19 mouse cellular contexts compared by ENCODE assay signal in genomic region chr9:43661646-43662045, GRCm38 (mm10).
A peak's percentile ranks its signal among the peaks of the same experiment; 100 is the strongest.
DNase-seq lines count a peak whose midpoint lies in the region; TF ChIP-seq lines count a peak whose summit lies in the region.
"Had no signal": no experiment of that assay in that cellular context is flagged by ENCODE, and none has a peak within 500 bp of the region (broad histone marks: within the 10 kb centered on the region; RNA-seq: fewer than 3 reads in every experiment).

No protein-coding gene starts in this region.

- peak; percentile 64 for DNase-seq in heart, adult 11 months
- no peak for DNase-seq in heart, adult 2 months
- no peak for DNase-seq in layer of hippocampus, adult 2 months (ENCODE audit: low spot score in 2 of 2)
- no peak for DNase-seq in layer of hippocampus, postnatal 25 days (ENCODE audit: extremely low spot score in 1 of 2, low spot score in 1 of 2)
- peak; percentile 77 for DNase-seq in Muller cell, postnatal 12 days (ENCODE audit: inconsistent ontology term)
- DNase-seq in left cerebral cortex, postnatal 4 days, result no peak
- DNase-seq: adrenal gland, adult 8-10 months; gastrocnemius, postnatal 10 days; heart, postnatal 36 days; kidney, postnatal 14 days; lung, embryonic 14.5 days; lung, postnatal 14 days; thymus, postnatal 4 days had no signal

- H3K4me3 ChIP-seq in heart, adult 2 months, result no peak overlapping the region
- H3K4me3 ChIP-seq in layer of hippocampus, adult 2 months, result no peak overlapping the region
- no peak overlapping the region for H3K4me3 ChIP-seq in cortical plate, adult 2 months (ENCODE audit: insufficient read depth, low read length)
- H3K4me3 ChIP-seq: embryonic facial prominence, embryonic 10.5 days; embryonic facial prominence, embryonic 15.5 days; forebrain, embryonic 13.5 days; limb, embryonic 12.5 days; liver, embryonic 15.5 days had no signal

- WGBS in heart, adult 2 months, result 61% methylated on average over 6 of the region's 6 CpGs

- H3K4me1 ChIP-seq in heart, adult 2 months (ENCODE audit: control insufficient read depth, insufficient read depth, low read length), result no peaks in the 10 kb centered on the region
- H3K4me1 ChIP-seq in cortical plate, adult 2 months (ENCODE audit: control insufficient read depth, insufficient read depth, low read length), result no peaks in the 10 kb centered on the region
- H3K4me1 ChIP-seq: embryonic facial prominence, embryonic 15.5 days; liver, embryonic 15.5 days had no signal

- no peak for TF ChIP-seq CTCF in heart, adult 2 months (IDR thresholded peaks at IDR 0.05)
- no peak for TF ChIP-seq CTCF in layer of hippocampus, adult 2 months (conservative IDR thresholded peaks at IDR 0.05)
- TF ChIP-seq CTCF in cortical plate, adult 2 months (IDR thresholded peaks at IDR 0.05; ENCODE audit: extremely low read depth, insufficient read depth, low read length), result no peak

- no peaks in the 10 kb centered on the region for H3K79me2 ChIP-seq in heart, adult 2 months (replicated peaks; ENCODE audit: control insufficient read depth, insufficient read depth, low read length)

- H3K27ac ChIP-seq in heart, adult 2 months, result no peak overlapping the region
- H3K27ac ChIP-seq in layer of hippocampus, adult 2 months, result peak overlapping the region; percentile 43
- H3K27ac ChIP-seq in cortical plate, adult 2 months (ENCODE audit: insufficient read depth, low read length), result 0 out of 2 replicates have a peak overlapping the region, but pooled peaks have one; percentile 10
- H3K27ac ChIP-seq: embryonic facial prominence, embryonic 10.5 days; embryonic facial prominence, embryonic 15.5 days; limb, embryonic 12.5 days; liver, embryonic 15.5 days had no signal

- no peak for TF ChIP-seq EP300 in heart, adult 2 months (IDR thresholded peaks at IDR 0.05; ENCODE audit: insufficient read depth, low read depth, low read length)

- no peaks in the 10 kb centered on the region for H3K27me3 ChIP-seq in heart, adult 2 months (ENCODE audit: control insufficient read depth, insufficient read depth, low read length)
- H3K27me3 ChIP-seq: embryonic facial prominence, embryonic 15.5 days; forebrain, embryonic 13.5 days; limb, embryonic 12.5 days; liver, embryonic 15.5 days had no signal

- intact Hi-C loops in heart, adult 2 months (cut with DNase I), result no loop called here
- intact Hi-C loops in left cerebral cortex, postnatal 4 days (cut with DNase I), result no loop called here

- no peaks in the 10 kb centered on the region for H3K36me3 ChIP-seq in heart, adult 2 months (ENCODE audit: control insufficient read depth, insufficient read depth, low read length)
- H3K36me3 ChIP-seq: embryonic facial prominence, embryonic 10.5 days; embryonic facial prominence, embryonic 15.5 days; limb, embryonic 12.5 days; liver, embryonic 15.5 days had no signal

- TF ChIP-seq POLR2A in heart, adult 2 months (IDR thresholded peaks at IDR 0.05; ENCODE audit: insufficient read depth, low read depth, low read length), result no peak
- TF ChIP-seq POLR2A in cortical plate, adult 2 months (IDR thresholded peaks at IDR 0.05; ENCODE audit: extremely low read depth, insufficient read depth, low read length), result no peak

- H3K9ac ChIP-seq in heart, adult 2 months (ENCODE audit: low read depth, low read length), result no peak overlapping the region
- H3K9ac ChIP-seq: embryonic facial prominence, embryonic 15.5 days; forebrain, embryonic 13.5 days; limb, embryonic 12.5 days; liver, embryonic 15.5 days; lung, embryonic 14.5 days had no signal

Comparison
In these comparisons a context has a peak if more than half of its experiments do, and no peak if none do; other contexts are left out.
1. DNase-seq: peak in heart, adult 11 months (single experiment) and Muller cell, postnatal 12 days (single experiment); none in heart, adult 2 months (0 of 2), layer of hippocampus, adult 2 months (0 of 2), layer of hippocampus, postnatal 25 days (0 of 2) and left cerebral cortex, postnatal 4 days (single experiment).